Mouse (Mus musculus) WW6 (cell line): ENCODE measurements around the gene Angpt4.

Experiments
- DNase-seq: peaks from one replicate; pipeline ENCODE4 v3.0.0-alpha.2; 2013; ENCODE audit warnings: low read depth, low spot score

Gene Angpt4

DNA sequence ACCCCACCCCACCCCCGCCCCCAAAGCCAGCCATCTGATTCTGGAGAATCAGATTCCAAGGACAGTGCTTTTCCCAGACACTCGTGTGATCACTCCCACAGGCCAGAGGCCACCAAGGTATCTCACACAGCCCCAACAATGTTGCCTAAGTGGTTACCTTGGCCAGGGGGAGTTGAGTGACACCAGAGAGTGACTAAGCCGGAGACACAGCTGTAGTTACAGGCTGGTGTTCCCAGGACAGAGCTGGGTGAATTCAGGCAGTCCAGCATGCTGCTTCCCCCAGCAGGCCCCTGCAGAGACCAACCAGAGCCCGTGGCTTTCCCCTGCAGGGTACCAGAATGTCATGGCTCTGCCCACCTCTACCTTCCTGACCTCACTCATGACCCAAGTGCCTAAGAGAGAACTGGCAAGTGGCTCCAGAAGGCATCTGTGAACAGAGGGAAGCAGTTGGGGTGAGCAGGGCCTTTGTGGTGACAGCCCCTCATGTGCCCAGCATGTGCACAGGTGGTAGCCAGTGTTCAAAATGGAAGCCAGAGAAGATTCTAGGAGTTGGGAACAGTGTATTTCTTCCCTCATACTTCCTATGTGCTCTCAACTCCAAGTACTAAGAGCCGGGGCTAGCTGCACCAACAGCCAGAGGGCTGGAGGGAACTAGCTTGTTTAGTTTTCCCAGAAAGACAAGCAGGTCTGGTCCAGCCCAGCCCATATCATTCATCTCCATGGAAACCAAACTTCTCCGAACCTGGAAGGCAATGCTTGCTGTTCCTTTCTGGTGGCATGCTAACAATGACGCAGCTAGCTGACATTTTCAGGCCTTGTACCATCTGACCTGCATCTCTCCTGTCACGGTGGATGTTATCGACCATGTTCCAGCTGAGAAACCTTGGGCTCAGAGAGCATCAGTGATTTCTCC, 50.5 kb downstream of the Angpt4 start:
- DNase-seq, result no peak

DNA sequence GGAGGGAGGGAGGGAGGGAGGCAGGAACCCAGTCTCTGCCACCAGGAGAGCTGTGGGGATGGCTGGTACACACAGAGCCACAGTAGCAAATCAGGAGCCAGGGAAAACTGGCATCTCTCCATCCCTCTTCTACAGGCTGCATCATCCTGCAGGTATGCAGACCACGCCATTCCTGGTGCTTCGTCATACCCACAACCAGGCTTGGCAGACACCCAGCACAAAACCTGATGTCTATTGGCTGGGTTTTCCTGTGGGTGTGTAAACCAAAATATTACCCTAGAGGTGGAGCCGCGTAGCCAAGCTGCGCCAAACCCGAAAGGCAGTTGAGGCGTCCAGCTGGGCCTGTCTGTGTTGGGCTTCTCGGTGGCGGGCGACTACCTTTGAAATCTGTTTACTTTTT, 51.5 kb downstream of the Angpt4 start:
- DNase-seq, result no peak

DNA sequence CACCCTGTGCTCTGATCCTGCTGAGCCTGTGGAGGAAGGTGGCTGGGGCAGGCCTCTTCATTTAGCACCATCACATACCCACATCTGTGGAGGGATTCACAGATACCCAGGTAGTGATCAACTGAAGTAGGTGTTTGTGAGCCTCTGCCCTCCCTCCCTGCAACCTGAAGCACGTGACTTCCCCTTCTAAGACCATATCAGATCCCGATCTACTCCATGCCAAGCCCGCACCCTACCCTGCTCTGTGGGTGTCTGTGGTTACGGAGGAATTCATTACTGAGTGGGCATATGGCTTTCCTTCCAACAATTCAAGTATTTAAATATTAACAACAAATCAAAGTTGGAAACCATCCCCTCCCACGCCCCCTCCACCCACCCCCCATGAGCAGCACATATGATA, 52.3 kb downstream of the Angpt4 start:
- DNase-seq, result no peak

DNA sequence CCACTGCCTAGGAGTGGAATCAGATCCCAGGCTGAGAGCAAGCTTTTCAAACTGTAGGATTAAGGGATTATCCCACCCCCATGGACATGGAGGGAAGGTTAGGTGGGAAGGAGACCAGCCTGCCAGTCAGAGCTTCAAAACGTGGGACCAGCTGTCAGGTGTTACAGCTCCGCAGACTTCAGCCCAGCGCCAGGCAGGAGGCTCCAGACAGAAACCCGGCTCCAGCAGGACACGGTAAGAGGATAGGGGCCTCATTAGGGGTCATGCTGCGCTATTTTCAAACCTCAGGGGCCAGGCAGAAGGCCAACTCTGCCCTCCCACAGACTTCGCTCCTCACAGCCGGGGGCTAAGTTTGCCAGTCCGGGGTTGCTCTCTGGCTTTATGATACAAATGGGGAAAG, 53.0 kb downstream of the Angpt4 start:
- DNase-seq, result no peak

DNA sequence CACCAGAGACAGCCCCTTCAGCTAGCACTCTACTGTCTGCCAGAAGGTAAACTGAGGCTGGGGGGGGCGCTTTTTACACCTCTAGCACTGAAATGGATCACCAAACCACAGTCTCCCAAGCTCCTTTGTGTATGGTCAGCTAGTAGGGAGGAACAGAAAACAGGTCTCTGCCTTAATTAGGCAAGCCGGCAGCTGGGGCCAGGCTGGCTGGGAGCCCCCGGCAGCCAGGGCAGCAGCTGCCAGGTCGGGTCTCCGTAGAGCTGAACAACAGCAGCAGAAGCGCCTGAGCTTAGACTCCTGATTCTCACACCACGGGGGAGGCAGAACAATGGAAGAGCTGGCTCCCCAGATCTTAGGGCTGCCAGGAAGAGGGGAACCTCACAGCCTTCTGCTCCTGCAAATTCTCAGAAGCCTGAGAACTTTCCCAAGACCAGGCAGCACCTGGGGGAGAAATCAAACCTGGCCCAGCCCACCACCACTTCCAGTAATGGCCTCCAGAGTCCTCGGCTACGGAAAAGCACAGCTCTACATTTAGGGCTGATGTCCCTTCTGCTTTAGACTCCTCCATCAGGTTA, 56.3 kb downstream of the Angpt4 start:
- no peak for DNase-seq

DNA sequence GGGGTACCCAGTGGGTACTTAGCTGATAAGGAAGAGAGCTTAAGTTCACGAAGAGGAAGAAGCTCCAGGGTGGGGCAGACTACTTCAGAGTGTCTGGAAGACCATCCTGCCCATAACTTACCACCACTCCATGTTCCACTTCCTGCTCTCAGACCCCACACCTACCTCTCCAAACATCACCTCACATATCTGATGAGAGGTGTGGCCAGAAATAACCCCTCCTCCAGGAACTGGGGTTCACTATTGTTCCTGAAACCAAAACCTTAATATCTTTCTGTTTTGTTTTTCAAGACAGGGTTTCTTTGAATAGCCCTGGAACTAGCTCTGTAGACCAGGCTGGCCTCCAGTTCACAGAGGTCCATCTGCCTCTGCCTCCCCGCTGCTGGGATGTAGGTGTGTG, 56.8 kb downstream of the Angpt4 start:
- DNase-seq, result no peak

DNA sequence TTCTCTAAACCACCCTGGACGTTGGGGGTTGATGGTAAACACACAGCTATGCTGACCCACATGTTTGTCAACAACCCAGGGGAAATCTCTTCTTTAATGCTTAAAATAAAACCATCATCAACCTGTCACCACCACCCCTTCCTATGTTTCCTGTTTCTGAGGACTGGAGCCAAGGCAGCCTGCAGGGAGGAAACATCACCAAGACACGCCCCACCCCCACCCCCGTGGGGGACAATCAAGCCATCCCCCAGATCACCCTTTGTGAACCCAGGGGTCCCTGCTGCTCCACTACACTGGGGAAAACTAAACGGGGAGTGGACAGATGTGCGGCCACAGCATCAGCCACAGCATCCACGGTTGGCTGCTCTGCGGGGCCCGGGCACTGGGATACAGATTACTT, 57.4 kb downstream of the Angpt4 start:
- DNase-seq, result no peak

DNA sequence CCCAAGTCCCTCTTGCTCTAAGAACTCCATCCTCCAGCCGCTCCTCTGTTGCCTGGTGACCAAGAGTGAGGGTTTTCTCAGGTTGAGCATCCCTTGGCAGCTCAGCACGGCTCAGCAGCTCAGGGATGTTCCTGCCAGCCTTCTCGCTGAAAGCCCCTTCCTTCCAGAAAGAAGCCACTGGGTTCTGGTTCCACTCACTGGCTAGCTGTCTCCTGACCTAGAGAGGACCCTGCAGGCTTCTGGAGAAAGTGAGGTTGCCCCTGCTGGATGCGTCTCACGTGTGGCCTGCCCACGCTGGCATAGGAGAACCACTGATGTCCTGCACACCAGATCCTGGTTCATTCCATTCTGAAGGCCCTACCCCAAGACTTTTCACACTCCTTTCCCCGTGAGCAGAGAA, 58.0 kb downstream of the Angpt4 start:
- no peak for DNase-seq

DNA sequence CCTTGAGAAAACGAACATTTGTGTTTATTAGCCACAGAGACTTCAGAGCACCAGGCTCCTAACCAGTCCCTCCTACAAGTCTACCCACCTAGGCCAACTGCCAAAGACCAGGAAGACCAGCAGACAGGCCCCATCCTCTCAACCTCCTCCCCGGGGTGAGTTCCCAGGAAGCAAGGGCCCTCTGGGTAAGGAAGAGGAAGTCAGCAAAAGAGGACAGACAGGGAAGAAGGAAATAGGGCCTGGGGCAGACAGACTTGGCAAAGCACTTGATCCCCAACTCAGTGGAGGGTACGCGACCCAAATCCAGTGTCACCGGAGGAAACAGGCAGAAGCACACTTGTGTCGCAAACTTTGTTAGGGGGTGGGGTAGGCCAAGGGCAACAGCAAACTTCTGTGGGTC, 58.4 kb downstream of the Angpt4 start:
- no peak for DNase-seq

DNA sequence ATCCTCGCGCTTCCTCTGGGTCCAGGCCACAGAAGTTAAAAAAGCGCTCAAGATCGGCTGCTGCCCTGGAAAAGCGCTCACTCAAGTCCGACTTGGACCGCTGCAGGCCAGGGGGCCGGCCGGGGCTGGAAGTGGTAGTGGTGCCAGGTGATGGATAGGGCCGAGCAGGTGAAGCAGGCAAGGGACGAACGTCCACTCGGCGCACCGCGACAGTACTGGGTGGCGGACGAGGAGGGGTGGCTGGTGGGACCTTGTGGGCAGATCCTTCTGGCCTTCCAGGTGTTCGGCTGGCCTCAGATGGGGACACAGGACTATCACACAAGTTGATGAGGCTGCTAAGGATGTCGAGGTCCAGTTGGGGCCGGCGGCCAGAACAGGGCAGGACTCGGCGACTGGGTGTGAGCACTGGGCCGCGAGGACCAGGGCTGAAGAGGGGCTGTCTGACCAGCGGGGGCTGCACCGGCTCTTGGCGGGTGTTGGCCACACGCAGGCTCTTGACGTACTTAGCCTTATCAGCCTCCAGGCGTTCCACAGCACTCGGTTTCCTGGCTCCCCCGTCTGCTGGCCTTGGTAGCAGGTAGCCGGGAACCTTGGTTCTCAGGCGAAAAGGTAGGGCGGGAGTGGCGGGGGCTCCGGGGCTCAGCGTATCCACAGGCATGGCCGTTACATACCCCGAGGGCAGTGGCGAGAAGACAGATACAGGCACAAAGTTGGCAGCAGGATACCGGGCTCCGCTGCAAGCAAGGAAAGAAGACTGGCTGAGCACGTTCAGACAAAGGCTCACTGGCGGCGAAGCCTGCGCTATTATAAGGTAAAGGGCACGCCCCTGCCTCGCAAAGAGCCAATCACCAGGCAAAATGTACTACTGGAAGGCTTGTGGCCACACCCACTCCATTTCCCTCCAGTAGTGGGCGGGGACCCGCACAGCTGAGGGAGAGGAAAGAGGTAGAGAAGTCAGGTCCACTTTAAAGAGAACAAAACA, 59.5 kb downstream of the Angpt4 start:
- DNase-seq, result peak; percentile 83

DNA sequence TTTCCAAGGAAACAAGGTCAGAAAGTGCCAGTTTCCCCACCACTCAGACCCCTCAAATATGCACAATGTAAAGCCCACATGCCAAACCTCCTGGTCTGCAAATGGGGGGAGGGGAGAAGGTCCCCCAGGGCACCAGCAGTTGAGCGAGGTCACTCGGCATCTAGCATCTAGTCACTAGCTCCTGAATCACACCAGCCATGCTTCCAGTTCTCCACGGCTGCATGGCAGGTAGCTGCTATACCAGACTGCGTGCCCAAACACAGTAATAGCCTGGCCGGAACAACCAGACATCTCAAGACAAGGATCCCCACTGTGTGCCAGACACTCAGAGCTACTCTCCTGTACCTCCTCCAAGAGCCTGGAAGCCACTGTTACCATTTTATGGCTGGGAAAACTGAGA, 60.7 kb downstream of the Angpt4 start:
- DNase-seq, result no peak

DNA sequence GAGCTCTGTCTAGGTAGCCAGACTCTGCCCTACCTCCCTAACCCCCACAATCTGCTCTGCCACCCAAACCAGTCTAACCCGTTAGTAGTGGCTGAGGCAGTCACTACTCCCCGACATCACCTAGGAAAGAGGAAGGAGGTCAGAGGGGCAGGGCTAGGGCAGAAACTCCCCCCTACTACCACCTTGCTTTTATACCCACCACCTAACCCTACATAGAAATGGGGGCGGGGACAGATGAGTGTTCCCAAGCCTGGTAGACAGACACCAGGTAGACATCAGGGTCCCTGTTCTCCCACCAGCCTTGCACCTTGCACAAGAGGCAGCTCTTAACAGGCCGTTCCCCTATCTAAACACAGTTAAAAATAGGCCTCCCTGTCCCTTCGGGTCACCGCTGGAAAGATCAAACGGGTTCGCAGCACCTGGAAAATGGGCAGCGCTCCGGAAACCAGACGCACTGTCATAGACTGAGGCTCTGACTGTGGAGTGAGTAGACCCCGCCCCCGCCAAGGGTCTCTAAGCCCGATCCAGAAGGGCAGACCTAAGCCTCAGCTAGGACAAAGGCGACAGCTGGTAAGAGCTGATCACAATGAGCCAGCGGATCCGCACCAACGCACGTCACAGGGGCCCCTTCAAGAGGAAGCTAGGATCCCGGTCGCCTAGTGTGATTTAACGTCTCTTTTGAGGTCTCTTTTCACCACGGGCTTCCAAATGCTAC, 62.0 kb downstream of the Angpt4 start:
- no peak for DNase-seq

DNA sequence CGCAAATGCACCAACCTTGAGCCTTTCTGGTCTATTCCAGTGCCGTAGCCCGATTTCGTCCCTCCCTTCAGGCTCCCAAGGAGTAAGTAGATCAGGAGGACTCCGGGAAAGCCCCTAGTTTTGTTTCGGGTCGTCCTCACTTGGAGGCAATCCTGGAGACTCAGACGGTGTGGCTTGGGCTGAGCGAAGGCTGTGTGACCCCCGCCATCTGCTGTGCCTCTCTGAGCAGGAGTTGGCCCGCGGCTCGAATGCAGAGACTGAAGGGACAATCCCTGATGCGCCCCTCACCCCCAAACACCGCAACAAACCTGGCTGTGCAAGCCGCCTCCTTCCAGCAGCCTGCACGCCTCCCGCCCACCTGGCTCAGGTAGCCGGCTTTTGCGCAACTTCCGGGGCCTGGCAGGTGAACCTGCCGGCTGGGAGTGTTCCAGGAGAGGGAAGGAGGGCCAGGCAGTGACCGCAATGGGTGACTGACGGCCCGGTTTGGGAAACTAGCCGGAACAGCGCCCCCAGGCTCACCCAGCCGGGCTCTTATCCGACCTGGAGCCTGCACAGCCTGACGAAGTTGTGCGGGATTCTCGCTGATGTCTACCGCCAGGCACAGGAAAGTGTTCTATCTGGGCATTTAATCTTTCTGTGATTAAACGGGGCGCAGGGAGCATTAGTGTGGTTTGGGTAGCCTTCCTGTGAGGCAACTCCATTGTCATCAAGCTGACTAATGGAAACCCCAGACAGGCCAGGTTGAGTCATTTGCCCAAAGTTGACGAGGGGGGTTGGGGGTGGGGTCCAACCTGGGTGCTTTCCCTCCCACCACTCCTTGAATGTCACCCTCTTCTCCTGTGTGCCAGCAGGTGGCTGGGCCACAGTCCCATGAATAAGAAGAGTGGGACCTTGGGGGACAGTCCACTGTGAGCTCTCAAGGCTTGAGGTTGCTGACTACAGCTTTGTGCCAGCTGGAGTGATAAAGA, 62.9 kb downstream of the Angpt4 start:
- DNase-seq, result no peak

DNA sequence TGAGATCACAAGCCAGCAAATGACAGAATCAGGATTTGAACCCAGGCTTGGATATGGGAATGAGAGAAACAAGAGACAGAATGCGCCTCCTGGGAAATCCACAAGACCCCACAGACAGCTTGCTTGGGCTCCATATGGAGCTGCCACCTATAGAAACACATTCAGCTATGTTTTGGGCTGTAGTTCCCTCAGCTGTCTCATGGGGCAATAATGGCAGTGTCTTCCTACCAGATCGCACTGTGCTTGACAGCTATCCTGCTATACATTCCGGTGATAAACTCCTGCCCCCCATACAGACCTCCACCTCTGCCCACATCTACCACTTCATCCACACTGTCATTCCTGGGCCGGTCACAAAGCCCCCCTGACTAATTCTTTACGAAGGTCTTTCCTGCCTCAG, 64.3 kb downstream of the Angpt4 start:
- no peak for DNase-seq

DNA sequence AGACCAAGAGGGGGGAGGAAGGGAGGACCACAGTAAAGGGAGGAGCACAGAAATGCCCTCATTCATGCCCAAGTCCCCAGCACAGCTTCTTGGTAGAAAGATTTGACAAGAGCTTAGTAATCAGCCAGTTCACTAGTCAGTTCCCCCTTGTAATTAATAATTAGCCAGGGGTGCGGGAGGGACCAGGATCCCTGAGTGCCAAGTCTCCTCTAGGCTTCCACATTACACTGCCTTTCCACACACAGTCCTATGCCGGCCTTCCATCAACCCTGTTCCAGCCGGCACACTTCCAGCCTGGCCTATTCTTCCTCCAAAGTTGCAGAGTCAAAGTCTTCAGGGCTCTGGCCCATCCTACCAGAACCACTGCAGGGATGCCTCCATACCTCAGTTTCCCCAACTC, 65.1 kb downstream of the Angpt4 start:
- DNase-seq, result no peak

DNA sequence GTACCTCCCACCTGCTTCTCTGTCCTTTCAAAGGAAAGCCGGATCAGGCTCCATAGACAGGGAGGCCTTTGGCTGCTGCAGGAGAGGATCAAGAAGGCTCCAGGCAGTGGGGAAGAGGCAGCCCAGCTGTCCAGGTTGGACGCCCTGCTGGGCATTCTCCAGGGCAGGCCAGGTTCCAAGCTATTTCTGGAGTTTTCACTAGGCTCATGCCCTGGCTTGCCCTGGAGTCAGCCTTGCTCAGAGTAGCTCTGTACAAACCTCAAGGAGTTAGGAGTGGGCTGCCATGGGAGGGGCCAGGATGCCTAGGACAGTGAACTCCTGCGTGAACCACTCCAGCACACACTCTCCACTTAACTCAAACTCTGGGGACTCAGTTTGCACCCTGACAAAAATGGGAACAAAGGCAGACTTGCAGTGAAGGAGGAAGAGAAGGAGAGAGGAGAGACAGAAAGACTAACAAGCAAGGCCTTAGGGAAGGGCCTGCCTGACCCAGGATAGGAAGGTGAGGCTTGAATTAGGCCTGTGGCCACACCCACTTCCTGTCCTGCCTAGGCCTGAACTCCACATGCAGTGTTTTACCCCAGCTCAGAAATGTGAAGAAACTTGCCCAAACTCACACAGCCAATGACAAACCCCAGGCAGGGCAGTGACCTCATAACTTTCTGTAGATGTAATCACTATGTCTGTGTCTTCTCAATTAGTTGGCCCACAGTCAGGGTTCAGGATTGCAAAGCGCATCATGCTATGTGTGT, 66.9 kb downstream of the Angpt4 start:
- DNase-seq, result no peak

DNA sequence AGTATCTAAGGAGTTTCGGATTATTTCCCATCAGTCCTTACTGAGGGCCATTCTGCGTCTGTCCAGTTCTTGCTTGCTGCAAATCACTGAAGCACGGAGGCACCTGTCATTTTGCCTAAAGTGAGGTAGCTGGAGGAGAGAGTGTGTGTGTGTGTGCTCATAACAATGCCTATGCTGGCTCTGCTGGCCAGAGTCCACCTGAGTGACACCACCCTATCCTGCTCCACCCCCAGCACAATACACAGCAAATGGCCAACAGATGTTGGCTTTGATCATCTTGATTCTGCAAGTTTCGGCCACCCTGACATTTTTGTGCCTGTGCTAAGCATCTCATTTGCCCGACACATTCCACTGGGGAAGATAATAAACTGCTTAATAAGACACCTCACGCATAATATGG, 67.5 kb downstream of the Angpt4 start:
- DNase-seq, result no peak

DNA sequence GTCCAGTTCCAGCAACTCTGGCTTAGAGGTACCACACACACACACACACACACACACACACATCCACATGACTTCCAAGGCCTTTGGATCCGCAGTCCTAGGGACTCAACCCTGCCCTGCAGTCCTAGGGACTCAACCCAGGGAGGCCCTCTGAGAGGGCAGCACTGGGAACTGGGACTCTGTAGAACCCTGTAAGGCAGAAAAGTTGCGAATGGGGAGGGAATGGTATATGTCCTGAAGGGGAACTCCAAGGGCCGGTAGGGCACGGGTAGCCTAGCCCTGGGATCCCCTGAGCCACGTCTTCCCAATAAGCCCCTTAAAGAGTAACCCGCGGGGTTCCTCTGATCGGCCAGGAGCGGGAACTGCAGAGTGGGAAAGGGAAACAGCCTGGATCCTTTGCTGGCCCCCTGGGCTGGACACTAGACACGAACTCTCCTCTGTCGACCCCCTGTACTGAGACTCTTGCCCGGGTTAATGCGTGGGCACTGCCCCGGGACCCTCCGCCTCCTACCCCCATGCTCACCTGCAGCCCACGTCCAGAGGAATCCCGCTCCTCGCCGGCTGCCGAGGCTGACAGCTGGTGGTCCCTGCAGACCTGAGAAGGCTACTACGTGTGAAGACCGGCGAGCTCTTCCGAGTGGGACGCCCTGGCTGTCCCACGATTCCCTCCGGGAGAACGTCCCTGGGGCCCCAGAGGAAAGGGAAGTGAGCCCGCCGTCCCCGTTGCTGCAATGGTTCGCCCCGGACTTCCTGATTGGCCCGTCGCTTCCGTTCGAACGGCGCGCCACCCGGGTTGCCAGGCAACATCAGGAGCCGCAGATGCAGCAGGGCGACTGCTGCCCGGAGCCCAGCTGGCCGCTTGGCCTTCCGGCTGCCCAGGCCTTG, 68.7 kb downstream of the Angpt4 start, which contains the start of gene Fam110a:
Gene Fam110a, minus strand, starts transcription at position 750 of the 885 bp plus-strand sequence.
- no peak for DNase-seq

DNA sequence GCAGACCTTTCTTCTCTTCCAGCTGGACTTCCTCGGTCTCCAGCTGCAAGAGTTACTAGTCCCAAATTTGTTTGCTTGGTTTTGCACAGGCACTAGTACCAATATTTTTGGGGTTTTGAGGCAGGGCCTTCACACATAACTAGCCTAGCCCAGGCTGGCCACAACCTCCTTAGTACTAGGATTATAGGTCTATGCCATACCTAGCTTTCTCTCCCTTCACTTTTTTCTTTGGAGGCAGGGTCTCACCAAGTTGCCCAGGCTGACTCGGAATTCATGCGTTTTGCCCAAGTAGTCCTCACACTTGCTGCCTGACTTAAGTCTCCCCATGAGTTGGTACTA, 69.3 kb downstream of the Angpt4 start:
- no peak for DNase-seq
